Mouse (Mus musculus) CH12.LX (cell line): Measurements from ENCODE around the gene 0610030E20Rik. TPM values are rescaled to one million over a fixed set of nuclear protein-coding genes. Genes with fewer than 3 reads are reported as not detected.

Source experiments
- DNase-seq: peaks from one replicate; pipeline ENCODE4 v3.0.0-alpha.2; 2013; ENCODE audit errors: extremely low read depth
- H3K27ac ChIP-seq: 2 replicates; pipeline ENCODE4 v1.5.1; 2012; ENCODE audit warnings: low read depth, mild to moderate bottlenecking, control low read depth, moderate library complexity; ENCODE audit not compliant: insufficient read depth
- H3K27me3 ChIP-seq: replicated peaks from 2 replicates; pipeline ENCODE3; 2012; ENCODE audit warnings: inconsistent platforms
- H3K36me3 ChIP-seq, 2 experiments: replicated peaks in 1 of 2; 2 replicates each; pipeline versions ENCODE3 to v1.6.1; 2012; ENCODE audit warnings: inconsistent platforms in 1 of 2, low read length in 1 of 2, mild to moderate bottlenecking in 1 of 2, mixed read lengths in 1 of 2, moderate library complexity in 1 of 2; ENCODE audit not compliant: control insufficient read depth in 1 of 2, insufficient read depth in 1 of 2
- H3K4me1 ChIP-seq, 2 experiments: 2 replicates each; pipeline ENCODE4 v1.6.1; 2012; ENCODE audit warnings: inconsistent platforms in 1 of 2, moderate library complexity in 1 of 2; ENCODE audit not compliant: insufficient read depth in 2 of 2, control insufficient read depth in 1 of 2
- H3K4me2 ChIP-seq: 2 replicates; pipeline ENCODE4 v1.6.1; 2012; ENCODE audit warnings: low read depth, mild to moderate bottlenecking, control low read depth; ENCODE audit not compliant: poor library complexity, insufficient read depth, severe bottlenecking
- H3K4me3 ChIP-seq, 3 experiments: fragments of 150-350 bp in 1 of 3; sonication (generic) in 1 of 3; replicated peaks in 1 of 3; 2 replicates each; pipeline versions ENCODE3 to v1.5.1; 2011 to 2012; ENCODE audit warnings: low read depth in 2 of 3, low read length in 2 of 3, mild to moderate bottlenecking in 2 of 3, moderate library complexity in 2 of 3, control low read depth in 1 of 3, improper control_type of control experiment in 1 of 3, inconsistent platforms in 1 of 3, mixed read lengths in 1 of 3; ENCODE audit not compliant: poor library complexity in 1 of 3
- H3K79me2 ChIP-seq: replicated peaks from 2 replicates; pipeline ENCODE4 v1.6.1; 2012; ENCODE audit warnings: mild to moderate bottlenecking, moderate library complexity; ENCODE audit not compliant: control insufficient read depth, poor library complexity, insufficient read depth, severe bottlenecking; ENCODE audit errors: extremely low read depth
- H3K9ac ChIP-seq: 2 replicates; pipeline ENCODE4 v1.6.1; 2012; ENCODE audit warnings: low read depth, mild to moderate bottlenecking, control low read depth, moderate library complexity; ENCODE audit not compliant: insufficient read depth
- H3K9me3 ChIP-seq: replicated peaks from 2 replicates; pipeline ENCODE3; 2012; ENCODE audit warnings: low read length, inconsistent platforms, mixed read lengths
- BHLHE40 ChIP-seq: IDR thresholded peaks from 2 replicates; pipeline ENCODE4 v1.6.1; 2011; ENCODE audit warnings: mild to moderate bottlenecking, low read depth, low read length, improper control_type of control experiment
- CHD1 ChIP-seq: IDR thresholded peaks from 2 replicates; pipeline ENCODE4 v1.6.1; 2012; ENCODE audit warnings: low read depth, low read length, improper control_type of control experiment, inconsistent platforms
- CHD2 ChIP-seq: IDR thresholded peaks from 2 replicates; pipeline ENCODE4 v1.6.1; 2011; ENCODE audit warnings: low read length, improper control_type of control experiment
- CTCF ChIP-seq, 2 experiments: IDR thresholded peaks in 1 of 2; conservative IDR thresholded peaks in 1 of 2; 2 replicates each; pipeline ENCODE4 v1.5.1; 2011 to 2012; ENCODE audit warnings: low read depth in 2 of 2, low read length in 2 of 2, improper control_type of control experiment in 1 of 2, inconsistent platforms in 1 of 2, mild to moderate bottlenecking in 1 of 2, moderate library complexity in 1 of 2
- HCFC1 ChIP-seq: IDR thresholded peaks from 2 replicates; pipeline ENCODE4 v1.6.1; 2012; ENCODE audit warnings: low read depth, mild to moderate bottlenecking, inconsistent platforms, low read length, improper control_type of control experiment
- IRF4 ChIP-seq: IDR thresholded peaks from 2 replicates; pipeline ENCODE4 v1.6.1; 2014; ENCODE audit warnings: low read depth, mild to moderate bottlenecking, inconsistent platforms, low read length, improper control_type of control experiment
- JUND ChIP-seq: conservative IDR thresholded peaks from 2 replicates; pipeline ENCODE4 v1.6.1; 2011; ENCODE audit warnings: low read depth, low read length, improper control_type of control experiment
- MAFK ChIP-seq: IDR thresholded peaks from 2 replicates; pipeline ENCODE4 v1.6.1; 2011; ENCODE audit warnings: low read length, improper control_type of control experiment; ENCODE audit not compliant: insufficient replicate concordance
- MXI1 ChIP-seq: IDR thresholded peaks from 2 replicates; pipeline ENCODE4 v1.6.1; 2011; ENCODE audit warnings: mild to moderate bottlenecking, low read depth, low read length, improper control_type of control experiment
- PAX5 ChIP-seq: IDR thresholded peaks from 2 replicates; pipeline ENCODE4 v1.6.1; 2012; ENCODE audit warnings: low read length, inconsistent platforms, mixed read lengths
- POLR2AphosphoS2 ChIP-seq: IDR thresholded peaks from 2 replicates; pipeline ENCODE4 v1.6.1; 2011; ENCODE audit warnings: low read depth, low read length, improper control_type of control experiment
- RCOR1 ChIP-seq: conservative IDR thresholded peaks from 2 replicates; pipeline ENCODE4 v1.6.1; 2012; ENCODE audit warnings: low read depth, mild to moderate bottlenecking, inconsistent platforms, low read length, improper control_type of control experiment
- SIN3A ChIP-seq: IDR thresholded peaks from 2 replicates; pipeline ENCODE4 v1.6.1; 2012; ENCODE audit warnings: low read length, improper control_type of control experiment, inconsistent platforms
- UBTF ChIP-seq: IDR thresholded peaks from 2 replicates; pipeline ENCODE4 v1.6.1; 2012; ENCODE audit warnings: low read depth, mild to moderate bottlenecking, inconsistent platforms, low read length, improper control_type of control experiment, moderate library complexity
- ZKSCAN1 ChIP-seq: IDR thresholded peaks from 2 replicates; pipeline ENCODE4 v1.6.1; 2012; ENCODE audit warnings: low read depth, inconsistent platforms, low read length, improper control_type of control experiment, borderline replicate concordance
- ZMIZ1 ChIP-seq: IDR thresholded peaks from 2 replicates; pipeline ENCODE4 v1.6.1; 2012; ENCODE audit warnings: low read depth, mild to moderate bottlenecking, inconsistent platforms, low read length, improper control_type of control experiment
- dilution Hi-C: fragments of 300-500 bp; cut with MboI; formaldehyde crosslinking; loops from 2 replicates; pipeline ENCODE4 v1.14.3; 2020; ENCODE audit warnings: low sequenced_read_pairs; ENCODE audit not compliant: extremely low pct_unique_long_range_greater_than_20kb, extremely low pct_ligation_motif_present
- in situ Hi-C: fragments of 300-500 bp; cut with MboI; formaldehyde crosslinking; loops from 3 replicates; pipeline ENCODE4 v1.14.3; 2019; ENCODE audit warnings: low sequenced_read_pairs, low pct_ligation_motif_present, low pct_unique_long_range_greater_than_20kb, mixed read lengths
- polyA plus RNA-seq: library from polyadenylated mRNA; unstranded; fragments of >175 nt; gene quantifications from 2 replicates; pipeline ENCODE4 v1.2.1, GENCODE M21; 2012; ENCODE audit warnings: low read depth; ENCODE audit not compliant: insufficient read length
- total RNA-seq, 2 experiments: library from RNA; depleted of rRNA; stranded (reverse); fragments of 300-350 nt in 1 of 2; fragments of >200 nt in 1 of 2; gene quantifications; 2 replicates each; pipeline ENCODE4 v1.2.3; 2012 to 2014

0610030E20Rik gene
- total and polyA plus RNA-seq, 3 experiments, result 7.2 to 16.9 (median 11.7) TPM

DNA sequence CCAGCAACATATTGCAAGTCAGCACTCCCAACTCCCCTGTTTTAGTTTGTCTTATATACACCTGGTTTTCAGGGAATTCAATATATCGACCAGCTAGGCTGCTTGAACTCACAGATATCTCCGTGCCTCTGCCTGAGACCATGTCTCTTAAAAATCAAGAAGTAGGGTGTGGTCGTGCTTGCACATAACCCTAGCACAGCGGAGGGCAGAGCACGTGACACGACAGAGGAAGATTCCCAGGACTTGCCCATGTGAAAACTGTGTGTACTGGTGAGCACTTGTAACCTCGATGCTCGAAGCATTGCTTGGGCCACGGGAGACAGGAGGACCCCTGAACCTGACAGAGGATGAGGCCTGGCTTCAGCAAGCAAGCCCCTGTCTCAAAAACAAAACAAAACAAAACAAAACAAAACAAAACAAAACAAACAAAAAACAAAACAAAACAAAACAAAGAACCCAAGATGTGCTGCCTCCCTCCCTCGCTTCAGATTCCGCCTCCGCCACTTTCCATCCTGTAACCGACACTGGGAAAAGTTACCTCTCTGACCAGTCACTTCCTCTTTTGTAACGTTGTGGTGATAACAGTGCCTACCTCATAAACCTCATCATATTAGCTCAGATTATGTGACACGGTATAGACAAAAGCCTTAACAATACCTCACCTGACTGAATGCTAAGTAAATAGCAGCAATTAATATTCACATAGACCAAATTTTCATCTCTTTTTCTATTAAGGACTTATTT, 27.9 kb downstream of the 0610030E20Rik start (continued):
- TF ChIP-seq HCFC1, result no peak
- no peak for TF ChIP-seq PAX5
- no peak for TF ChIP-seq POLR2AphosphoS2
- TF ChIP-seq UBTF, result no peak
- TF ChIP-seq RCOR1, result no peak
- TF ChIP-seq SIN3A, result no peak
- TF ChIP-seq MXI1, result no peak
- no peak for TF ChIP-seq JUND
- TF ChIP-seq CHD1, result no peak
- no peak for TF ChIP-seq MAFK
- no peak for TF ChIP-seq CHD2

- H3K27ac ChIP-seq, result no peak overlapping the region
- H3K9me3 ChIP-seq, result no peaks in the 10 kb centered on the region
- dilution Hi-C loops (no loop called here), in situ Hi-C loops (no loop called here)
- H3K4me2 ChIP-seq, result no peak overlapping the region
- H3K79me2 ChIP-seq, result no peaks in the 10 kb centered on the region
- H3K9ac ChIP-seq, result no peak overlapping the region
- no peak overlapping the region for H3K4me3 ChIP-seq
- DNase-seq, result no peak
- no peak for TF ChIP-seq IRF4
- TF ChIP-seq ZMIZ1, result no peak
- no peak for TF ChIP-seq ZKSCAN1
- 0 out of 2 replicates have a peak, but pooled peaks have one; percentile 7 for TF ChIP-seq BHLHE40
- TF ChIP-seq CTCF (conservative IDR thresholded peaks at IDR 0.05 in 1 of 2, IDR thresholded peaks at IDR 0.05 in 1 of 2; ENCODE audit: low read depth in 2 of 2, low read length in 2 of 2), result no peak
- H3K27me3 ChIP-seq, result peaks cover 10% of the 10 kb centered on the region
- peaks cover 0 to 2% of the 10 kb centered on the region in 2 experiments for H3K36me3 ChIP-seq
- H3K4me1 ChIP-seq, result peaks cover 2 to 21% of the 10 kb centered on the region in 2 experiments; a peak in 3 of 4 replicates
These were observed 31.6 kb downstream of the 0610030E20Rik start for GRCm38 (mm10) chr6:72378510-72379234.
